Mouse (Mus musculus) MEL (cell line): ENCODE data around the gene Gm10401. TPM values are rescaled to one million over a fixed set of nuclear protein-coding genes. Genes with fewer than 3 reads are reported as not detected.

Experiments
- DNase-seq: peaks from one replicate; pipeline ENCODE4 v3.0.0; 2011; ENCODE audit warnings: low read depth, low spot score
- H3K27ac ChIP-seq: 2 replicates; pipeline ENCODE4 v1.5.1; 2012; ENCODE audit warnings: low read depth, mild to moderate bottlenecking, control low read depth, low read length, moderate library complexity; ENCODE audit not compliant: control insufficient read depth
- H3K27me3 ChIP-seq, 2 experiments: fragments of 150-350 bp in 1 of 2; sonication (generic) in 1 of 2; 2 replicates each; pipeline ENCODE4 v1.6.1; 2012; ENCODE audit warnings: low read length in 2 of 2, mild to moderate bottlenecking in 2 of 2, improper control_type of control experiment in 1 of 2, moderate library complexity in 1 of 2; ENCODE audit not compliant: insufficient read depth in 2 of 2, control insufficient read depth in 1 of 2
- H3K36me3 ChIP-seq, 2 experiments: 2 replicates each; pipeline ENCODE4 v1.6.1; 2012 to 2014; ENCODE audit warnings: low read length in 2 of 2, improper control_type of control experiment in 1 of 2, inconsistent platforms in 1 of 2, mild to moderate bottlenecking in 1 of 2; ENCODE audit not compliant: insufficient read depth in 2 of 2, control insufficient read depth in 1 of 2
- H3K4me1 ChIP-seq, 2 experiments: fragments of 150-350 bp in 1 of 2; sonication (generic) in 1 of 2; 2 replicates each; pipeline ENCODE4 v1.6.1; 2012; ENCODE audit warnings: low read length in 2 of 2, improper control_type of control experiment in 1 of 2, mild to moderate bottlenecking in 1 of 2; ENCODE audit not compliant: insufficient read depth in 2 of 2, control insufficient read depth in 1 of 2
- H3K4me3 ChIP-seq, 2 experiments: fragments of 150-350 bp in 1 of 2; sonication (generic) in 1 of 2; 2 replicates each; pipeline ENCODE4 v1.5.1; 2012; ENCODE audit warnings: low read depth in 2 of 2, low read length in 2 of 2, mild to moderate bottlenecking in 2 of 2, moderate library complexity in 2 of 2, control low read depth in 1 of 2, improper control_type of control experiment in 1 of 2; ENCODE audit not compliant: control insufficient read depth in 1 of 2, insufficient read depth in 1 of 2
- H3K79me2 ChIP-seq: 2 replicates; pipeline ENCODE4 v1.6.1; 2012; ENCODE audit warnings: mild to moderate bottlenecking, low read length, moderate library complexity; ENCODE audit not compliant: control insufficient read depth, poor library complexity, insufficient read depth
- H3K9ac ChIP-seq: 2 replicates; pipeline ENCODE4 v1.6.1; 2012; ENCODE audit warnings: low read depth, mild to moderate bottlenecking, control low read depth, low read length, moderate library complexity; ENCODE audit not compliant: control insufficient read depth, poor library complexity, severe bottlenecking
- H3K9me3 ChIP-seq: fragments of 150-350 bp; sonication (generic); replicated peaks from 2 replicates; pipeline ENCODE4 v1.6.1; 2012; ENCODE audit warnings: mild to moderate bottlenecking, low read length, improper control_type of control experiment, moderate library complexity; ENCODE audit not compliant: insufficient read depth
- BHLHE40 ChIP-seq: IDR thresholded peaks from 2 replicates; pipeline ENCODE4 v1.6.1; 2012; ENCODE audit warnings: low read depth, mild to moderate bottlenecking, inconsistent platforms, low read length, improper control_type of control experiment, borderline replicate concordance
- CHD2 ChIP-seq: IDR thresholded peaks from 2 replicates; pipeline ENCODE4 v1.6.1; 2011; ENCODE audit warnings: low read length, improper control_type of control experiment
- E2F4 ChIP-seq: IDR thresholded peaks from 2 replicates; pipeline ENCODE4 v1.6.1; 2011; ENCODE audit warnings: low read depth, low read length, improper control_type of control experiment, borderline replicate concordance
- ELF1 ChIP-seq: IDR thresholded peaks from 2 replicates; pipeline ENCODE4 v1.6.1; 2014; ENCODE audit warnings: low read depth, mild to moderate bottlenecking, inconsistent platforms, low read length, improper control_type of control experiment, moderate library complexity
- ETS1 ChIP-seq: IDR thresholded peaks from 2 replicates; pipeline ENCODE4 v1.6.1; 2012; ENCODE audit warnings: low read depth, mild to moderate bottlenecking, inconsistent platforms, low read length, improper control_type of control experiment, moderate library complexity
- MAZ ChIP-seq: IDR thresholded peaks from 2 replicates; pipeline ENCODE4 v1.6.1; 2012; ENCODE audit warnings: low read depth, mild to moderate bottlenecking, inconsistent platforms, low read length, improper control_type of control experiment
- MYC ChIP-seq: IDR thresholded peaks from 2 replicates; pipeline ENCODE4 v1.6.1; 2011; ENCODE audit warnings: low read depth, mild to moderate bottlenecking, low read length, improper control_type of control experiment, moderate library complexity
- NELFE ChIP-seq: IDR thresholded peaks from 2 replicates; pipeline ENCODE4 v1.6.1; 2011; ENCODE audit warnings: low read depth, low read length, improper control_type of control experiment
- POLR2A ChIP-seq, 2 experiments: IDR thresholded peaks; 2 replicates each; pipeline ENCODE4 v1.6.1; 2011 to 2012; ENCODE audit warnings: low read length in 2 of 2, mild to moderate bottlenecking in 2 of 2, control low read depth in 1 of 2, improper control_type of control experiment in 1 of 2, low read depth in 1 of 2, moderate library complexity in 1 of 2; ENCODE audit not compliant: control insufficient read depth in 1 of 2, insufficient read depth in 1 of 2, poor library complexity in 1 of 2
- SIN3A ChIP-seq: IDR thresholded peaks from 2 replicates; pipeline ENCODE4 v1.6.1; 2012; ENCODE audit warnings: low read length, improper control_type of control experiment, inconsistent platforms
- SMC3 ChIP-seq: IDR thresholded peaks from 2 replicates; pipeline ENCODE4 v1.6.1; 2011; ENCODE audit warnings: low read depth, low read length, improper control_type of control experiment
- TBP ChIP-seq: IDR thresholded peaks from 2 replicates; pipeline ENCODE4 v1.8.0; 2011; ENCODE audit warnings: low read depth, low read length, improper control_type of control experiment
- TCF12 ChIP-seq: IDR thresholded peaks from 2 replicates; pipeline ENCODE4 v1.6.1; 2014; ENCODE audit warnings: low read depth, mild to moderate bottlenecking, inconsistent platforms, low read length, improper control_type of control experiment, moderate library complexity
- USF1 ChIP-seq: IDR thresholded peaks from 2 replicates; pipeline ENCODE4 v1.6.1; 2014; ENCODE audit warnings: low read depth, mild to moderate bottlenecking, inconsistent platforms, low read length, improper control_type of control experiment, moderate library complexity
- ZMIZ1 ChIP-seq: IDR thresholded peaks from 2 replicates; pipeline ENCODE4 v1.6.1; 2012; ENCODE audit warnings: low read depth, mild to moderate bottlenecking, inconsistent platforms, low read length, improper control_type of control experiment, moderate library complexity
- ZNF384 ChIP-seq: IDR thresholded peaks from 2 replicates; pipeline ENCODE4 v1.6.1; 2012; ENCODE audit warnings: low read depth, mild to moderate bottlenecking, inconsistent platforms, low read length, improper control_type of control experiment
- polyA plus RNA-seq, 2 experiments: library from polyadenylated mRNA; stranded (reverse) in 1 of 2; unstranded in 1 of 2; fragments of >175 nt in 1 of 2; fragments of >200 nt in 1 of 2; gene quantifications; 2 replicates each; pipeline versions ENCODE4 v1.2.1 to v1.2.4; 2012; ENCODE audit warnings: low replicate concordance in 2 of 2, low read depth in 1 of 2; ENCODE audit not compliant: insufficient read length in 2 of 2, insufficient read depth in 1 of 2, missing spikeins in 1 of 2
- total RNA-seq: library from RNA; depleted of rRNA; stranded (reverse); fragments of 300-350 nt; gene quantifications from 2 replicates; pipeline ENCODE4 v1.2.3, GENCODE M21; 2012

Gm10401 gene
- total and polyA plus RNA-seq, 3 experiments: 0.56 to 3.5 TPM; not detected in 1

- no peak overlapping the region for H3K9ac ChIP-seq
- no peak overlapping the region for H3K27ac ChIP-seq
- TF ChIP-seq MYC: no peak
- TF ChIP-seq POLR2A (IDR thresholded peaks at IDR 0.05; ENCODE audit: control insufficient read depth in 1 of 2, insufficient read depth in 1 of 2, low read depth in 1 of 2, low read length in 2 of 2, poor library complexity in 1 of 2): 0 out of 4 replicates have a peak, but pooled peaks of 1 of the 2 experiments have one; percentile 26
- H3K36me3 ChIP-seq: peaks cover 0 to 24% of the 10 kb centered on the region in 2 experiments; a peak in 2 of 4 replicates
- no peaks in the 10 kb centered on the region for H3K27me3 ChIP-seq
- H3K4me1 ChIP-seq: no peaks in the 10 kb centered on the region
- no peaks in the 10 kb centered on the region for H3K9me3 ChIP-seq
- H3K79me2 ChIP-seq: no peaks in the 10 kb centered on the region
- no peak for DNase-seq
- H3K4me3 ChIP-seq: no peak overlapping the region
Measured at GRCm38 (mm10) chr5:115145976-115146746, 48.1 kb upstream of the Gm10401 start.

- DNase-seq: no peak
- TF ChIP-seq ZNF384: no peak
- TF ChIP-seq TBP: no peak
- TF ChIP-seq SIN3A: no peak
- TF ChIP-seq POLR2A (IDR thresholded peaks at IDR 0.05; ENCODE audit: control insufficient read depth in 1 of 2, insufficient read depth in 1 of 2, low read depth in 1 of 2, low read length in 2 of 2, poor library complexity in 1 of 2): no peak
- TF ChIP-seq ETS1: no peak
- TF ChIP-seq CHD2: no peak
- TF ChIP-seq NELFE: no peak
- Histone ChIP-seq H3K9ac (no peak overlapping the region), H3K4me1 (no peaks in the 10 kb centered on the region), H3K79me2 (no peaks in the 10 kb centered on the region), H3K36me3 (peaks cover 0 to 18% of the 10 kb centered on the region in 2 experiments; a peak in 2 of 4 replicates), H3K27me3 (no peaks in the 10 kb centered on the region), H3K4me3 (no peak overlapping the region), H3K27ac (no peak overlapping the region), H3K9me3 (no peaks in the 10 kb centered on the region)
Measured at GRCm38 (mm10) chr5:115145253-115145968, 47.3 kb upstream of the Gm10401 start.

- Histone ChIP-seq H3K9ac (no peak overlapping the region), H3K36me3 (peaks cover 0 to 12% of the 10 kb centered on the region in 2 experiments; a peak in 2 of 4 replicates), H3K27me3 (no peaks in the 10 kb centered on the region), H3K4me3 (no peak overlapping the region), H3K27ac (no peak overlapping the region), H3K9me3 (no peaks in the 10 kb centered on the region), H3K4me1 (no peaks in the 10 kb centered on the region), H3K79me2 (no peaks in the 10 kb centered on the region)
- TF ChIP-seq E2F4 (no peak), TBP (no peak), SMC3 (no peak), BHLHE40 (no peak), TCF12 (no peak), ELF1 (no peak), USF1 (no peak), ZMIZ1 (no peak), MAZ (no peak)
- TF ChIP-seq, all 39 proteins: peak for 0
- no peak for DNase-seq
Measured at GRCm38 (mm10) chr5:115144471-115144870, 46.4 kb upstream of the Gm10401 start.
